Mouse (Mus musculus): ENCODE data around the gene Srgap3. TPM values are rescaled to one million over a fixed set of nuclear protein-coding genes. Genes with fewer than 3 reads are reported as not detected.

Gene Srgap3
- polyA plus RNA-seq, 1 experiment, result 4.6 TPM

- H3K36me3 ChIP-seq (ENCODE audit: control insufficient read depth, insufficient read depth), result no peaks in the 10 kb centered on the region
- no peaks in the 10 kb centered on the region for H3K79me3 ChIP-seq (ENCODE audit: low read depth)
Measured at GRCm38 (mm10) chr6:112835413-112835812, 111.7 kb downstream of the Srgap3 start.

GRCm38 (mm10) chr6:112834430-112834829 is 112.6 kb downstream of the Srgap3 start:
- H3K4me3 ChIP-seq (ENCODE audit: insufficient read depth, poor library complexity, severe bottlenecking), result no peak overlapping the region
- TF ChIP-seq USF1 (IDR thresholded peaks at IDR 0.05; ENCODE audit: low read depth) (no peak), MAX (IDR thresholded peaks at IDR 0.05) (no peak), CTCF (IDR thresholded peaks at IDR 0.05; ENCODE audit: control insufficient read depth, insufficient read depth, insufficient read length) (no peak), MYOG (IDR thresholded peaks at IDR 0.05; ENCODE audit: control insufficient read depth, extremely low read depth, insufficient read length) (no peak), FOSL1 (IDR thresholded peaks at IDR 0.05; ENCODE audit: insufficient read depth, low read length, poor library complexity, severe bottlenecking) (no peak), MYOD1 (IDR thresholded peaks at IDR 0.05; ENCODE audit: control insufficient read depth, insufficient read length, low read depth) (no peak), CEBPB (IDR thresholded peaks at IDR 0.05; ENCODE audit: low read depth) (no peak)

More at GRCm38 (mm10) chr6:112835413-112835812, 111.7 kb downstream of the Srgap3 start:
- Histone ChIP-seq H3K79me2 (ENCODE audit: control insufficient read depth, insufficient read depth) (no peaks in the 10 kb centered on the region), H3K4me3 (ENCODE audit: insufficient read depth, poor library complexity, severe bottlenecking) (no peak overlapping the region), H3K27me3 (ENCODE audit: control insufficient read depth, insufficient read depth, insufficient read length) (no peaks in the 10 kb centered on the region), H3ac (ENCODE audit: control insufficient read depth, insufficient read length, low read depth) (no peak overlapping the region)
- TF ChIP-seq CEBPB (IDR thresholded peaks at IDR 0.05; ENCODE audit: low read depth) (no peak), MAX (IDR thresholded peaks at IDR 0.05) (no peak), USF1 (IDR thresholded peaks at IDR 0.05; ENCODE audit: low read depth) (no peak), MYOD1 (IDR thresholded peaks at IDR 0.05; ENCODE audit: control insufficient read depth, insufficient read length, low read depth) (no peak), MYOG (IDR thresholded peaks at IDR 0.05; ENCODE audit: control insufficient read depth, extremely low read depth, insufficient read length) (no peak), CTCF (IDR thresholded peaks at IDR 0.05; ENCODE audit: control insufficient read depth, insufficient read depth, insufficient read length) (no peak), FOSL1 (IDR thresholded peaks at IDR 0.05; ENCODE audit: insufficient read depth, low read length, poor library complexity, severe bottlenecking) (no peak)

DNA sequence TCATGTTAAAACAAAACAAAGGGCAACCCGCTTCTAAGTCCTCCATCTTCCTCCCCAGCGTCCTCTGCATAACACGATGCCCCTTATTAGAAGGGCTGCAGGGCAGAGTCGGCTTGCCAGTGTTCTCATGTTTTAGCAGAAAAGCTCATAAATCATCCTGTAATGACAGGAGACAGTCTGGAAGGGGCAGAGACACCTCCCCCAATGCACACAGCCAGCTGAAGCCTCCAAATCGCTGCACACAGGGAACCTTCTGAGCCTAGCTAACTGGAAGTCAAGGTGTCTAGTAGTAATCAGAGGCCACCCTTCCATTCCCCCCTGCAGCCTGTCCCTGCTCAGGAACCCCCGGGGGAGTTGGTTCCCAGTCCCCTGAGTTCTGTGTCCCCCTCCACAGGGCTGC is 113.3 kb downstream of the Srgap3 start:
- no peaks in the 10 kb centered on the region for H3K79me2 ChIP-seq (ENCODE audit: control insufficient read depth, insufficient read depth)
- no peak overlapping the region for H3K4me3 ChIP-seq (ENCODE audit: insufficient read depth, poor library complexity, severe bottlenecking)
- no peaks in the 10 kb centered on the region for H3K27me3 ChIP-seq (ENCODE audit: control insufficient read depth, insufficient read depth, insufficient read length)
- TF ChIP-seq CEBPB (IDR thresholded peaks at IDR 0.05; ENCODE audit: low read depth) (no peak), MAX (IDR thresholded peaks at IDR 0.05) (no peak), USF1 (IDR thresholded peaks at IDR 0.05; ENCODE audit: low read depth) (no peak), CTCF (IDR thresholded peaks at IDR 0.05; ENCODE audit: control insufficient read depth, insufficient read depth, insufficient read length) (no peak), MYOG (IDR thresholded peaks at IDR 0.05; ENCODE audit: control insufficient read depth, extremely low read depth, insufficient read length) (no peak), FOSL1 (IDR thresholded peaks at IDR 0.05; ENCODE audit: insufficient read depth, low read length, poor library complexity, severe bottlenecking) (no peak), MYOD1 (IDR thresholded peaks at IDR 0.05; ENCODE audit: control insufficient read depth, insufficient read length, low read depth) (no peak)
- no peak overlapping the region for H3ac ChIP-seq (ENCODE audit: control insufficient read depth, insufficient read length, low read depth)
- no peaks in the 10 kb centered on the region for H3K79me3 ChIP-seq (ENCODE audit: low read depth)
- no peaks in the 10 kb centered on the region for H3K36me3 ChIP-seq (ENCODE audit: control insufficient read depth, insufficient read depth)

More at GRCm38 (mm10) chr6:112834430-112834829, 112.6 kb downstream of the Srgap3 start:
- H3K36me3 ChIP-seq (ENCODE audit: control insufficient read depth, insufficient read depth), result no peaks in the 10 kb centered on the region
- no peaks in the 10 kb centered on the region for H3K79me3 ChIP-seq (ENCODE audit: low read depth)
- H3K79me2 ChIP-seq (ENCODE audit: control insufficient read depth, insufficient read depth), result no peaks in the 10 kb centered on the region
- no peaks in the 10 kb centered on the region for H3K27me3 ChIP-seq (ENCODE audit: control insufficient read depth, insufficient read depth, insufficient read length)
- no peak overlapping the region for H3ac ChIP-seq (ENCODE audit: control insufficient read depth, insufficient read length, low read depth)

DNA sequence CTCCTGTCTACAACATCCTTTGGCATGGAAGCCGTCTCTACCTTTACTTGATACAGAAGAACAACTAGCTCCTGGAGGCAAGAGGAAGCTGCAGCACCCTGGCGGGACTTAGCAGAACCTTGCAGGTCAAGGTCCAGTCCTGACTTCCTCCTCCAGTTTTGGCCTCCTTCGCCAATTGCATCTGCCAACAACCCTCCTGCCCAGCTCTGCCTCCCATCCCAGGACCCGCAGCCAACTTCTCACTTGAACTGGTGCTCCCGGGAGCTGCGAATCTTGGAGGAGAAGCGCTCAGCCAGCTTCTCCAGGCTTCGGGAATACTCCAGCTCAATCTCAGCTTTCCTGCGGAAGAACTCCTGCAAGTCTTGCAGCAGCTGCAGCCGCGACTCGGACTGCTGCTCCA is 117.9 kb downstream of the Srgap3 start:
- H3K79me3 ChIP-seq (ENCODE audit: low read depth), result no peaks in the 10 kb centered on the region
- H3K79me2 ChIP-seq (ENCODE audit: control insufficient read depth, insufficient read depth), result no peaks in the 10 kb centered on the region
- no peaks in the 10 kb centered on the region for H3K27me3 ChIP-seq (ENCODE audit: control insufficient read depth, insufficient read depth, insufficient read length)
- no peak overlapping the region for H3K4me3 ChIP-seq (ENCODE audit: insufficient read depth, poor library complexity, severe bottlenecking)
- no peaks in the 10 kb centered on the region for H3K36me3 ChIP-seq (ENCODE audit: control insufficient read depth, insufficient read depth)
- H3ac ChIP-seq (ENCODE audit: control insufficient read depth, insufficient read length, low read depth), result no peak overlapping the region
- no peak for TF ChIP-seq CTCF (IDR thresholded peaks at IDR 0.05; ENCODE audit: control insufficient read depth, insufficient read depth, insufficient read length)
- TF ChIP-seq MYOD1 (IDR thresholded peaks at IDR 0.05; ENCODE audit: control insufficient read depth, insufficient read length, low read depth), result no peak
- TF ChIP-seq MAX (IDR thresholded peaks at IDR 0.05), result no peak
- no peak for TF ChIP-seq FOSL1 (IDR thresholded peaks at IDR 0.05; ENCODE audit: insufficient read depth, low read length, poor library complexity, severe bottlenecking)
- no peak for TF ChIP-seq CEBPB (IDR thresholded peaks at IDR 0.05; ENCODE audit: low read depth)
- TF ChIP-seq MYOG (IDR thresholded peaks at IDR 0.05; ENCODE audit: control insufficient read depth, extremely low read depth, insufficient read length), result no peak
- TF ChIP-seq USF1 (IDR thresholded peaks at IDR 0.05; ENCODE audit: low read depth), result no peak

- no peaks in the 10 kb centered on the region for H3K79me2 ChIP-seq (ENCODE audit: control insufficient read depth, insufficient read depth)
- H3K79me3 ChIP-seq (ENCODE audit: low read depth), result no peaks in the 10 kb centered on the region
- no peaks in the 10 kb centered on the region for H3K36me3 ChIP-seq (ENCODE audit: control insufficient read depth, insufficient read depth)
- TF ChIP-seq CEBPB (IDR thresholded peaks at IDR 0.05; ENCODE audit: low read depth) (no peak), USF1 (IDR thresholded peaks at IDR 0.05; ENCODE audit: low read depth) (no peak), MYOD1 (IDR thresholded peaks at IDR 0.05; ENCODE audit: control insufficient read depth, insufficient read length, low read depth) (no peak), FOSL1 (IDR thresholded peaks at IDR 0.05; ENCODE audit: insufficient read depth, low read length, poor library complexity, severe bottlenecking) (no peak), MYOG (IDR thresholded peaks at IDR 0.05; ENCODE audit: control insufficient read depth, extremely low read depth, insufficient read length) (no peak), MAX (IDR thresholded peaks at IDR 0.05) (no peak), CTCF (IDR thresholded peaks at IDR 0.05; ENCODE audit: control insufficient read depth, insufficient read depth, insufficient read length) (no peak)
- H3K4me3 ChIP-seq (ENCODE audit: insufficient read depth, poor library complexity, severe bottlenecking), result no peak overlapping the region
- H3K27me3 ChIP-seq (ENCODE audit: control insufficient read depth, insufficient read depth, insufficient read length), result no peaks in the 10 kb centered on the region
- no peak overlapping the region for H3ac ChIP-seq (ENCODE audit: control insufficient read depth, insufficient read length, low read depth)
Measured at GRCm38 (mm10) chr6:112828420-112828819, 118.6 kb downstream of the Srgap3 start.

Data from C2C12 (cell line).